ENCODE assay signal across 8 mouse cellular contexts in the genomic region with DNA sequence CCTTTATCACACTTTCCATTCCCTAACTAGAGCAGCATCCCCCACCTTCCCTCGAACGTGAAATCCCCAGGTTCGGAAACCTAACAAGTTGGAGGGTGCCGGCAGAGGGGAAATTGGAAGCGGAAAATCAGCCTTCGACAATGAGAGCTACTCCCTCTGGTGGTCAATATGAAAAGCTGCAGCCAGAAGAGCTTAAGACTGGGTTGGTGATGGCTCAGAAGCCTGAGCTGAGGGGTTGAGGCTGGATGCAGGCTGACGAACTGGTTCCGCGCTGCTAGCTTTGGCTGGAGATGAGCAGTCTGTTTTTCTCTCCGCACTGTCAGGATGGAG. TPM values are rescaled to one million over a fixed set of nuclear protein-coding genes. Genes with fewer than 3 reads are reported as not detected.
A peak's percentile ranks its signal among the peaks of the same experiment; 100 is the strongest.
DNase-seq lines count a peak whose midpoint lies in the region; ATAC-seq and TF ChIP-seq lines count a peak whose summit lies in the region.

No protein-coding gene starts in this region.

- no peak for TF ChIP-seq POLR2A in spleen, adult 2 months (IDR thresholded peaks at IDR 0.05; ENCODE audit: low read depth, low read length)
- TF ChIP-seq POLR2A in myocyte (IDR thresholded peaks at IDR 0.05; ENCODE audit: insufficient read length, low read depth): no peak

- H3K79me2 ChIP-seq in myocyte (ENCODE audit: control insufficient read depth, insufficient read depth): no peaks in the 10 kb centered on the region

- peak overlapping the region; percentile 58 for H3K4me2 ChIP-seq in forebrain, embryonic 14.5 days (ENCODE audit: low read length)
- peak overlapping the region; percentile 57 for H3K4me2 ChIP-seq in hindbrain, postnatal 0 days (ENCODE audit: low read depth, low read length)
- H3K4me2 ChIP-seq in limb, embryonic 13.5 days (replicated peaks): peak overlapping the region; percentile 75
- peak overlapping the region; percentile 97 for H3K4me2 ChIP-seq in myocyte (ENCODE audit: low read depth)

- peak; percentile 73 for ATAC-seq in forebrain, embryonic 14.5 days
- peak; percentile 81 for ATAC-seq in hindbrain, postnatal 0 days
- ATAC-seq in limb, embryonic 13.5 days (ENCODE audit: low FRiP score, low read depth): peak; percentile 68; the same call in 1 of the 2 replicates

- TF ChIP-seq CTCF in spleen, adult 2 months (IDR thresholded peaks at IDR 0.05; ENCODE audit: extremely low read depth, insufficient read depth, insufficient read length, insufficient replicate concordance): peak; percentile 62; the same call in 1 of the 2 replicates
- TF ChIP-seq CTCF in hindbrain, postnatal 0 days (IDR thresholded peaks at IDR 0.05; ENCODE audit: low read depth): peak; percentile 95

- peaks cover 6% of the 10 kb centered on the region for H3K27me3 ChIP-seq in spleen, adult 2 months (ENCODE audit: control insufficient read depth, insufficient read depth, low read length)
- H3K27me3 ChIP-seq in forebrain, embryonic 14.5 days (replicated peaks; ENCODE audit: control insufficient read depth, insufficient read depth, low read length): 0 out of 2 replicates have a peak, but pooled peaks cover 3% of the 10 kb centered on the region
- H3K27me3 ChIP-seq in hindbrain, postnatal 0 days (ENCODE audit: insufficient read depth, low read length): no peaks in the 10 kb centered on the region
- H3K27me3 ChIP-seq in limb, embryonic 13.5 days: peaks cover 16% of the 10 kb centered on the region
- no peaks in the 10 kb centered on the region for H3K27me3 ChIP-seq in myocyte (ENCODE audit: control insufficient read depth, insufficient read depth, insufficient read length)

- no peaks in the 10 kb centered on the region for H3K9me3 ChIP-seq in forebrain, embryonic 14.5 days (replicated peaks; ENCODE audit: control insufficient read depth, low read length)
- no peaks in the 10 kb centered on the region for H3K9me3 ChIP-seq in hindbrain, postnatal 0 days (ENCODE audit: low read length)
- no peaks in the 10 kb centered on the region; the same call in 1 of the 2 replicates for H3K9me3 ChIP-seq in limb, embryonic 13.5 days

- no peaks in the 10 kb centered on the region for H3K36me3 ChIP-seq in spleen, adult 2 months (ENCODE audit: control insufficient read depth, insufficient read depth, low read length)
- no peaks in the 10 kb centered on the region for H3K36me3 ChIP-seq in forebrain, embryonic 14.5 days (ENCODE audit: control insufficient read depth, insufficient read depth, low read length)
- no peaks in the 10 kb centered on the region for H3K36me3 ChIP-seq in hindbrain, postnatal 0 days (ENCODE audit: insufficient read depth, low read length)
- no peaks in the 10 kb centered on the region for H3K36me3 ChIP-seq in limb, embryonic 13.5 days
- H3K36me3 ChIP-seq in myocyte (ENCODE audit: control insufficient read depth, insufficient read depth): no peaks in the 10 kb centered on the region

- no peak overlapping the region for H3K9ac ChIP-seq in forebrain, embryonic 14.5 days (ENCODE audit: low read length)
- H3K9ac ChIP-seq in hindbrain, postnatal 0 days (replicated peaks; ENCODE audit: low read length): no peak overlapping the region
- H3K9ac ChIP-seq in limb, embryonic 13.5 days: no peak overlapping the region

- H3ac ChIP-seq in myocyte (ENCODE audit: control insufficient read depth, insufficient read length): no peak overlapping the region

- no peaks in the 10 kb centered on the region for H3K4me1 ChIP-seq in spleen, adult 2 months (ENCODE audit: control insufficient read depth, insufficient read depth, insufficient read length)
- no peaks in the 10 kb centered on the region for H3K4me1 ChIP-seq in forebrain, embryonic 14.5 days (ENCODE audit: control insufficient read depth, insufficient read depth, low read length)
- no peaks in the 10 kb centered on the region for H3K4me1 ChIP-seq in hindbrain, postnatal 0 days (ENCODE audit: insufficient read depth, low read length)
- peaks cover 9% of the 10 kb centered on the region for H3K4me1 ChIP-seq in limb, embryonic 13.5 days

- 4% methylated on average over 10 of the region's 10 CpGs for WGBS in spleen, adult 2 months
- under 1% methylated on average over 10 of the region's 10 CpGs for WGBS in forebrain, embryonic 14.5 days
- WGBS in hindbrain, postnatal 0 days: 5% methylated on average over 10 of the region's 10 CpGs
- WGBS in limb, embryonic 13.5 days: 4% methylated on average over 10 of the region's 10 CpGs

- H3K27ac ChIP-seq in spleen, adult 2 months (ENCODE audit: insufficient read depth, low read length): no peak overlapping the region
- H3K27ac ChIP-seq in forebrain, embryonic 14.5 days (ENCODE audit: low read depth, low read length): no peak overlapping the region
- no peak overlapping the region for H3K27ac ChIP-seq in hindbrain, postnatal 0 days
- H3K27ac ChIP-seq in limb, embryonic 13.5 days: no peak overlapping the region

- H3K4me3 ChIP-seq in spleen, adult 2 months (ENCODE audit: extremely low read depth, insufficient read depth, insufficient read length): 0 out of 2 replicates have a peak overlapping the region, but pooled peaks have one; percentile 24
- H3K4me3 ChIP-seq in forebrain, embryonic 14.5 days (ENCODE audit: low read depth, low read length): peak overlapping the region; percentile 36
- peak overlapping the region; percentile 34 for H3K4me3 ChIP-seq in hindbrain, postnatal 0 days (ENCODE audit: low read length)
- peak overlapping the region; percentile 47 for H3K4me3 ChIP-seq in limb, embryonic 13.5 days
- peak overlapping the region; percentile 14 for H3K4me3 ChIP-seq in myocyte

- peak; percentile 5 to 15 for DNase-seq in spleen, adult 2 months (ENCODE audit: low read depth in 1 of 2, low spot score in 2 of 2)
- no peak for DNase-seq in spleen, postnatal 10 days (ENCODE audit: low spot score in 2 of 2)
- peak; percentile 35 for DNase-seq in c-Kit-positive CD71-negative TER-119-negative erythroid progenitor cells, embryonic 14.5 days (ENCODE audit: low read depth)
- DNase-seq in forebrain, embryonic 14.5 days (ENCODE audit: low spot score): peak; percentile 94
- DNase-seq in hindbrain, postnatal 0 days (ENCODE audit: low spot score): peak; percentile 94
- peak; percentile 42 for DNase-seq in thymus, postnatal 4 days

TF ChIP-seq in myocyte, 11 proteins besides CTCF, POLR2A, EP300 and RAD21:
- TF ChIP-seq TCF3 (IDR thresholded peaks at IDR 0.05; ENCODE audit: insufficient read length, low read depth) (no peak), SRF (IDR thresholded peaks at IDR 0.05; ENCODE audit: control insufficient read depth, insufficient read length, low read depth) (no peak), USF1 (IDR thresholded peaks at IDR 0.05; ENCODE audit: low read depth) (no peak), MAX (IDR thresholded peaks at IDR 0.05; ENCODE audit: low read depth) (no peak), MYOD1 (IDR thresholded peaks at IDR 0.05; ENCODE audit: control insufficient read depth in 1 of 3, insufficient read length in 2 of 3, low read depth in 2 of 3) (no peak), CEBPB (IDR thresholded peaks at IDR 0.05; ENCODE audit: insufficient read depth, poor library complexity, severe bottlenecking) (no peak), POLR2AphosphoS2 (IDR thresholded peaks at IDR 0.05; ENCODE audit: insufficient read length, low read depth) (no peak)

RNA-seq across cellular contexts. Expression of a gene that starts 11.1 kb away (rescaled TPM):
- 0.21 and 0.47 TPM in 2 replicates for polyA plus RNA-seq in spleen, adult 2 months (2012; rRNA removed)
- 3.1 and 3.2 TPM in 2 replicates for polyA plus RNA-seq in forebrain, embryonic 14.5 days (2014; fragmentation: Nextera tagmentation; extraction: Ambion mirVana)
- total RNA-seq in hindbrain, postnatal 0 days (2014; rRNA removed): 1.2 TPM in 1 of 2 replicates, not detected in the other
- polyA plus RNA-seq in hindbrain, postnatal 0 days (2015; fragmentation: Nextera tagmentation; extraction: Ambion mirVana): 0.29 TPM in 2 replicates
- 5.8 and 7.1 TPM in 2 replicates for polyA plus RNA-seq in limb, embryonic 13.5 days (2015; fragmentation: Nextera tagmentation; extraction: Ambion mirVana)
- polyA plus RNA-seq in myocyte (2012; fragmentation: generic; extraction: Trizol): 1.9 TPM

RNA-seq across cellular contexts. Expression of a gene that starts 17.7 kb away (rescaled TPM):
- 0.39 and 0.65 TPM in 2 replicates for polyA plus RNA-seq in spleen, adult 2 months (2012; rRNA removed)
- polyA plus RNA-seq in forebrain, embryonic 14.5 days (2014; fragmentation: Nextera tagmentation; extraction: Ambion mirVana): 46.2 and 62.4 TPM in 2 replicates
- total RNA-seq in hindbrain, postnatal 0 days (2014; rRNA removed): 292 and 327 TPM in 2 replicates
- polyA plus RNA-seq in hindbrain, postnatal 0 days (2015; fragmentation: Nextera tagmentation; extraction: Ambion mirVana): 97.4 and 111 TPM in 2 replicates
- 4.4 TPM in 2 replicates for polyA plus RNA-seq in limb, embryonic 13.5 days (2015; fragmentation: Nextera tagmentation; extraction: Ambion mirVana)
- polyA plus RNA-seq in myocyte (2012; fragmentation: generic; extraction: Trizol): 35.1 TPM

Comparison
In these comparisons a context has a peak if more than half of its experiments do, and no peak if none do; other contexts are left out.
1. DNase-seq: peak in spleen, adult 2 months (2 of 2), c-Kit-positive CD71-negative TER-119-negative erythroid progenitor cells, embryonic 14.5 days (single experiment), forebrain, embryonic 14.5 days (single experiment), hindbrain, postnatal 0 days (single experiment) and thymus, postnatal 4 days (single experiment); none in spleen, postnatal 10 days (0 of 2).
2. Peak in every context shown above with its lines, with median percentiles within 50 percentile points of each other: H3K4me3 ChIP-seq, ATAC-seq and H3K4me2 ChIP-seq.